Mouse (Mus musculus) cerebellum, adult 11-12 months (tissue): ENCODE data around the gene Plcd3.

Experiments used
- DNase-seq: peaks from one replicate; pipeline ENCODE4 v3.0.0; 2022

The Plcd3 gene

GRCm38 (mm10) chr11:103058499-103059085 is 42.9 kb downstream of the Plcd3 start:
- DNase-seq: no peak

- no peak for DNase-seq
Measured at GRCm38 (mm10) chr11:103056636-103057035, 44.8 kb downstream of the Plcd3 start.

DNA sequence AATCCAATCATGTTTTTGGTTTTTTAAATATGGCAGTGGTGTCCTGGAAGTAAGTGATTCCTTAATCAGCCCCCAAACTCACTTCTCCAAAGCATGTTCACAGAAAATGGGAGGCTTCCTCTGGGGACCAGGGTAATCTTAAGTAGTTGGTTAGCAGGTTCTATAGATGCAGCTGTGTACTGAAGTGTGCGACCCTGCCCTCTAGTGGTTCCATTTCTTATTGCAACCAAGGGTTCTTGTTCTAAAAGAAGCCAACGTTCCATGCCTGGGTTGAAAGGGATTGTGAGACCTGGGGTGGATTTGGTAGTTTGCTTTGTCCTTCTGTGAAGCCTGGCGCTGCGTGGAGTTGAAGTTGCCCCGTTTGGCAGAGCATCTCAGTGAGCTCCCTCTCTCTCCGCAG is 46.7 kb downstream of the Plcd3 start:
- DNase-seq: no peak

- no peak for DNase-seq
Measured at GRCm38 (mm10) chr11:103053191-103054076, 48.0 kb downstream of the Plcd3 start.

GRCm38 (mm10) chr11:103052078-103052477 is 49.4 kb downstream of the Plcd3 start:
- no peak for DNase-seq

DNA sequence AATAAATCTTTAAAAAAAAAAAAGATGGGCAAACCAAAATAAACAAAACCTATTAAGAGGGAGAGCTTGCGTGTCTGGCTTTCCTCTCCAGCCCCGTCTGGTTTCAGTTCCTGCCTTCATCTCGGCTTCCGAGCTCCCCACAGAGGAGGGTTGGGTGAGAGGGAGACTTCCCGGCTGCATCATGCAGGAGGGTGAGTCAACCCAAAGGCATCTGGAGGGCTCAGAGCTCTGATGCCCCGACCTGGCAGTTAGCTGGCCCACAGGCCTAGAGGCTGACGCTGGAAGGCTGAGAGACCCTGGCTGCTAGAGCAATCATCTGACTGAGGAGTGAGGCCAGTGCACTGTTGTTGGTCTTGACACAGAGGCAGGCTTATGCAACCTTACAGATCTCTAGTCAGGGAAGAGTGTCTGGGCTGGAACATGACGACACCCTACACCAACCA is 50.2 kb downstream of the Plcd3 start:
- peak; percentile 51 for DNase-seq

DNA sequence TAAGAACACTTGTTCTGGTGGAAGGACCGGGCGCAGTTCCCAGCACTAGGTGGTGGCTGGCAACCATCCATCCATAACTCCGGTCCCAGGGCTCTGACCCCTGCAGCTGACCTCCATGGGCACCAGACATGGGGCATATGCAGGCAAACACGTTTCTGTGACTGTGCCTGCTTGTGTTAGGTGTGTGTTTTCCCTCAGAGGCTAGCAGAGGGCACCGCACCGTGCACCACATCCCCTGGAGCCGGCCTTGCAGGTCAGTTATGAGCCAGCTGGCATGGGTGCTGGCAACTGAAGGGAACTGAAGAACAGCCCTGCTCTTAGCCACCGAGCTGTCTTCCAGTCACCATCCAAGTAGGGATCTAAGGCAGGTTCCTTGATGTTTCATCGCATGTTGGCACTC is 51.3 kb downstream of the Plcd3 start:
- peak; percentile 63 for DNase-seq

GRCm38 (mm10) chr11:103049611-103050010 is 51.8 kb downstream of the Plcd3 start:
- no peak for DNase-seq

DNA sequence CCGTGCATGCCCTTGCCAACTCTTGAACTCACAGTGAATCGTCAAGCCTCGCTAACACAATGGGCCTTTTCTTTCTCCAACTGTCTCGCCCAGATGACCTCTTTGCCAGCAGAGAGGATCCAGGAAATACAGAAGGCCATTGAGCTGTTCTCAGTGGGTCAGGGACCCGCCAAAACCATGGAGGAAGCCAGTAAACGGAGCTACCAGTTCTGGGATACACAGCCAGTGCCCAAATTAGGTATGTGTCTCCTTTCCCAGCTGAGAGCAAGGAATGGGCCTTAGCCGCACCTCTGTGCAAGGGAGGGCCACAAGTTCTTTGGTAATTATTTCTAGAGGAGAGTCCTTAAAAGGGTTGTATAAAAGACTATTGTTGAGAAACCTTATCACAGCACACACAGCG is 55.2 kb downstream of the Plcd3 start:
- no peak for DNase-seq

- no peak for DNase-seq
Measured at GRCm38 (mm10) chr11:103043982-103044381, 57.5 kb downstream of the Plcd3 start.

DNA sequence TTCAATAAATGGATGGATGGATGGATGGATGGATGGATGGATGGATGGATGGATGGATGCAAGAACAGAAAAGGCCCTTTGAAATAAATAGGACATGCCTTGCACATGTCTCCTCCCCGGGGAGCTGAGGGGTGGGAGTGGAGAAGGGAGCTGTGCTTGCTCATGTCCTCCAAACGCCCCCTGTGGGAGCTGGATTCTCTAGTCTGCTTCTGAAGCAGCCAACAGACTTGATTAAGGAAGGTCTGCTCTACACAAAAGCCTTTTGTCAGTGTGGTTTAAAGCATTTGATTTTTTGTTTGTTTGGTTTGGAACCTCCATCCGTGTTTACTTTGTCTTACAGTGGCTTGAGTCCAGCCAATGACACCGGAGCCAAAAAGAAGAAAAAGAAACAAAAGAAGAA is 58.6 kb downstream of the Plcd3 start:
- DNase-seq: no peak

GRCm38 (mm10) chr11:103038037-103038436 is 63.4 kb downstream of the Plcd3 start:
- no peak for DNase-seq

GRCm38 (mm10) chr11:103036881-103037465 is 64.5 kb downstream of the Plcd3 start:
- DNase-seq: no peak

GRCm38 (mm10) chr11:103035007-103035406 is 66.5 kb downstream of the Plcd3 start:
- DNase-seq: no peak

- DNase-seq: no peak
Measured at GRCm38 (mm10) chr11:103033030-103033429, 68.4 kb downstream of the Plcd3 start.

DNA sequence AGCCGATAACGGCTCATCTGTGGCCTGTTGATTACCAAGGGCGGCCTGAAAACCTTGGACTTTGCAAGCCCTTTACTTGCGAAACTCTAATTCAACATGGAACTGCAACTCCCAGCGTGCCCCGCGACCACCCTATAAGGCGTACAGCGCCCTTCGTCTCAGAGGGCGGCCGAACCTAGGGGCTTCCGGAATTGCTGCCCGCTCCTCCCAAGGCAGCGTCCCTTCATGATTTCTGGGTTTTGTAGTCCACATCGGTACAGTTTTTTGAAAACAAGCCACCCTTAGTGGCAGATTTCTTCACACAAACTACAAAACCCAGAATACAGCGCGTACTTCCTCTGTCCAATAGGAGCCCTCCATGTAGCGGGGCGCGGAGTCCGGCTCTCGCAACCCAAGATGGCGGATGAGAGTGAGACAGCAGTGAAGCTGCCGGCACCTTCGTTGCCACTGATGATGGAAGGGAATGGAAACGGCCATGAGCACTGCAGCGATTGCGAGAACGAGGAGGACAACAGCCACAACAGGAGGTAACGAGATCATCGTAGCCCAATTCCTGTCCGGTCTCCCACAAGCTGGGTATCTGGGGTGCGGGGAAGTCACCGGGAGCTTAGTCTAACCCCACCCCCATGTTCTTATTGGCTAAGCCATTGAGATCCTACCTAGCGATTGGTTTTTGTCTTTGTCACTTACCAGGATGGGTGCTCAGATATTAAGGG is 73.1 kb downstream of the Plcd3 start, which contains the start of the genes Nmt1 and Dcakd:
TSS of gene Nmt1 (plus strand) at position 15 of the 716 bp plus-strand sequence.
TSS of gene Dcakd (minus strand) at position 158 of the 716 bp plus-strand sequence.
- peak; percentile 95 for DNase-seq

DNA sequence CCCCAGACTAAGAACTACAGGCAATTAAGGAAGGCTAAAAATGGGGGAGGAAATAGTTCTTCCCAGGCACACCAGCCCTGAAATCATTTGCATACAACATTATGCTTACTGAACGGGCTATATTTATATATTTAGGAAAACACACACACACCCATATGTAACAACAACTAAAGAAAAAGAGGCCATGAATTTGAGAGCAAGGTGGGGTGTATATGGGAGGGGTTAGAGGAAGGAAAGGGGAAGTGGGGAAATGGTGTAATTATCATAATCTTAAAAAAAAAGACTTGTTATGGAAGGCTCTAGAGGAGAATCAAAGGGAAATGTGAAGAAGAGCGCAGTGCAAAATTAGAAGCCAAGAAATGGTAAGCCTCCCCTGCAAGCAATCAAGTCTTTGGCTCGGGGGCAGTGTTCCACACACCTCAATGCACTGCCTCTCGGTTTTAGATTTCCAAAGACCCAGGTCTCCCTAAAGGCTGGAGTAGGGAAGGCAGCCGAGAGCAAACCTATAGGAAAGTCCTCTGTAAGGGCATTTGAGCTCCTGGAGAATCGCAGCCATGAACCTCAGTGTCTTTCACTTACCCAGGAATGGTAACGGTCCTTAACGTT is 73.8 kb downstream of the Plcd3 start:
- no peak for DNase-seq

DNA sequence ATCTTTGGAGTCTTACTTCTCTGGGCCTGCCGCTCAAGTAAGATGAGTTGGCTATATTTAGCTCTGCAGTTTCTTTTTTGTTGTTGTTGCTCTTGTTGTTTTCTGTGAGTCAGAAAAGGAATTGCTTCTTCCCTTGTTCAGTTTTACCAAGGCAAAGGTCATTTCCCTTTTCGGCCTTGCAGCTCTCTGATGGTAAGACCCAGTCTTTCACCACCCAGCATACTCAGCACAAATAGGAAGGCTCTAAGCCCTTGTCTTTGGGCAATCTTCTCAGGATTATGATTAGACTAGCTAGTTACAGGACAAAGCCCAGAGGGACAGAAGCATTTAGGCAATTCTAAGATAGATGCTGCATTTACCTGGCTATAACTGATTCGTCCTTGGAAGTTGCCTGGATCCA is 74.6 kb downstream of the Plcd3 start:
- DNase-seq: no peak

GRCm38 (mm10) chr11:103023974-103024373 is 77.5 kb downstream of the Plcd3 start:
- DNase-seq: no peak

- DNase-seq: no peak
Measured at GRCm38 (mm10) chr11:103020713-103021335, 80.6 kb downstream of the Plcd3 start.
